Mouse (Mus musculus): Measurements from ENCODE around the gene Glt28d2.
"Not testable (repeated sequence)": the region's sequence is repeated elsewhere in the genome, so short reads cannot be mapped to it uniquely, and the experiment has no call there.

Gene Glt28d2

GRCm38 (mm10) chr3:85887239-85887827 lies at the start of gene Glt28d2, which contains the start of gene Gm37240:
TSS of gene Glt28d2 (minus strand) at chr3:85887516.
TSS of gene Gm37240 (minus strand) at chr3:85887518.
- DNase-seq (ENCODE audit: low spot score in 2 of 2), result peak; percentile 83 to 88

GRCm38 (mm10) chr3:85933586-85933985 lies 46.3 kb upstream of the Glt28d2 start:
- no peak for DNase-seq (ENCODE audit: low spot score in 2 of 2)

- DNase-seq (ENCODE audit: low spot score in 2 of 2), result peak in 1 of 2 experiments; percentile 12
These were observed 44.5 kb upstream of the Glt28d2 start for GRCm38 (mm10) chr3:85931859-85932258.

GRCm38 (mm10) chr3:85930671-85931255 lies 43.4 kb upstream of the Glt28d2 start:
- DNase-seq (ENCODE audit: low spot score in 2 of 2), result no peak

GRCm38 (mm10) chr3:85929711-85930110 lies 42.4 kb upstream of the Glt28d2 start:
- DNase-seq (ENCODE audit: low spot score in 2 of 2), result no peak

GRCm38 (mm10) chr3:85928140-85928611 lies 40.9 kb upstream of the Glt28d2 start:
- no peak for DNase-seq (ENCODE audit: low spot score in 2 of 2)

- DNase-seq (ENCODE audit: low spot score in 2 of 2), result no peak
These were observed 40.0 kb upstream of the Glt28d2 start for GRCm38 (mm10) chr3:85927296-85927695.

GRCm38 (mm10) chr3:85923954-85924945 lies 36.9 kb upstream of the Glt28d2 start:
- peak; percentile 75 to 78 for DNase-seq (ENCODE audit: low spot score in 2 of 2)

- DNase-seq (ENCODE audit: low spot score in 2 of 2), result no peak
These were observed 36.0 kb upstream of the Glt28d2 start for GRCm38 (mm10) chr3:85923343-85923742.

GRCm38 (mm10) chr3:85922331-85922730 lies 35.0 kb upstream of the Glt28d2 start:
- DNase-seq (ENCODE audit: low spot score in 2 of 2), result no peak

GRCm38 (mm10) chr3:85920671-85921070 lies 33.4 kb upstream of the Glt28d2 start:
- DNase-seq (ENCODE audit: low spot score in 2 of 2), result not testable (repeated sequence)

GRCm38 (mm10) chr3:85917600-85917999 lies 30.3 kb upstream of the Glt28d2 start:
- peak in 1 of 2 experiments; percentile 14 for DNase-seq (ENCODE audit: low spot score in 2 of 2)

- DNase-seq (ENCODE audit: low spot score in 2 of 2), result no peak
These were observed 27.5 kb upstream of the Glt28d2 start for GRCm38 (mm10) chr3:85914806-85915205.

- no peak for DNase-seq (ENCODE audit: low spot score in 2 of 2)
These were observed 19.8 kb upstream of the Glt28d2 start for GRCm38 (mm10) chr3:85907136-85907535.

GRCm38 (mm10) chr3:85904371-85904770 lies 17.1 kb upstream of the Glt28d2 start:
- no peak for DNase-seq (ENCODE audit: low spot score in 2 of 2)

- DNase-seq (ENCODE audit: low spot score in 2 of 2), result no peak
These were observed 7.7 kb upstream of the Glt28d2 start for GRCm38 (mm10) chr3:85895020-85895419.

- DNase-seq (ENCODE audit: low spot score in 2 of 2), result no peak
These were observed 4.3 kb upstream of the Glt28d2 start for GRCm38 (mm10) chr3:85891571-85891970.

GRCm38 (mm10) chr3:85888221-85888671 lies 930 bp upstream of the Glt28d2 start:
- peak; percentile 3 to 26 for DNase-seq (ENCODE audit: low spot score in 2 of 2)

- peak; percentile 8 to 24 for DNase-seq (ENCODE audit: low spot score in 2 of 2)
These were observed 579 bp downstream of the Glt28d2 start for GRCm38 (mm10) chr3:85886636-85887238.

GRCm38 (mm10) chr3:85885906-85886305 lies 1.4 kb downstream of the Glt28d2 start:
- no peak for DNase-seq (ENCODE audit: low spot score in 2 of 2)

GRCm38 (mm10) chr3:85880687-85881086 lies 6.6 kb downstream of the Glt28d2 start:
- peak; percentile 50 to 61 for DNase-seq (ENCODE audit: low spot score in 2 of 2)

- no peak for DNase-seq (ENCODE audit: low spot score in 2 of 2)
These were observed 7.2 kb downstream of the Glt28d2 start for GRCm38 (mm10) chr3:85880068-85880467.

Measured in urinary bladder, postnatal 36 days (tissue).